Mouse (Mus musculus) kidney, postnatal 4 days (tissue): ENCODE results near the gene Xpnpep2.

Source experiments
- DNase-seq, 2 experiments: peaks; one replicate each; pipeline ENCODE4 v3.0.0; 2021; ENCODE audit warnings: mixed read lengths in 2 of 2

Gene Xpnpep2

GRCm38 (mm10) chrX:48108394-48109315 is at the start of gene Xpnpep2:
Gene Xpnpep2, plus strand, starts transcription at chrX:48108725.
- DNase-seq = peak; percentile 29 to 66

GRCm38 (mm10) chrX:48062481-48062880 is 46.0 kb upstream of the Xpnpep2 start:
- no peak for DNase-seq

GRCm38 (mm10) chrX:48064166-48064853 is 44.2 kb upstream of the Xpnpep2 start:
- DNase-seq = peak in 1 of 2 experiments; percentile 14

GRCm38 (mm10) chrX:48066891-48067290 is 41.6 kb upstream of the Xpnpep2 start:
- DNase-seq = no peak

GRCm38 (mm10) chrX:48071961-48072360 is 36.6 kb upstream of the Xpnpep2 start:
- DNase-seq = no peak

GRCm38 (mm10) chrX:48072401-48072800 is 36.1 kb upstream of the Xpnpep2 start:
- DNase-seq = no peak

- DNase-seq = peak in 1 of 2 experiments; percentile 15
These were observed 33.8 kb upstream of the Xpnpep2 start for GRCm38 (mm10) chrX:48074691-48075090.

- no peak for DNase-seq
These were observed 31.6 kb upstream of the Xpnpep2 start for GRCm38 (mm10) chrX:48076806-48077425.

- DNase-seq = no peak
These were observed 26.2 kb upstream of the Xpnpep2 start for GRCm38 (mm10) chrX:48082364-48082763.

GRCm38 (mm10) chrX:48092129-48092528 is 16.4 kb upstream of the Xpnpep2 start:
- DNase-seq = no peak

GRCm38 (mm10) chrX:48093555-48093954 is 15.0 kb upstream of the Xpnpep2 start:
- peak; percentile 31 to 41 for DNase-seq

- peak; percentile 50 to 54 for DNase-seq
These were observed 13.9 kb upstream of the Xpnpep2 start for GRCm38 (mm10) chrX:48094658-48095057.

GRCm38 (mm10) chrX:48096580-48096979 is 11.9 kb upstream of the Xpnpep2 start:
- DNase-seq = no peak

GRCm38 (mm10) chrX:48098470-48099129 is 9.9 kb upstream of the Xpnpep2 start:
- DNase-seq = no peak

GRCm38 (mm10) chrX:48099871-48100270 is 8.7 kb upstream of the Xpnpep2 start:
- peak; percentile 61 to 66 for DNase-seq

GRCm38 (mm10) chrX:48103256-48103655 is 5.3 kb upstream of the Xpnpep2 start:
- DNase-seq = no peak

- DNase-seq = no peak
These were observed 3.6 kb upstream of the Xpnpep2 start for GRCm38 (mm10) chrX:48104736-48105441.

- DNase-seq = no peak
These were observed 2.3 kb upstream of the Xpnpep2 start for GRCm38 (mm10) chrX:48106226-48106625.

- no peak for DNase-seq
These were observed 761 bp downstream of the Xpnpep2 start for GRCm38 (mm10) chrX:48109316-48109655.

- DNase-seq = no peak
These were observed 10.8 kb downstream of the Xpnpep2 start for GRCm38 (mm10) chrX:48119294-48119693.

GRCm38 (mm10) chrX:48124132-48125071 is 15.9 kb downstream of the Xpnpep2 start:
- peak; percentile 79 to 80 for DNase-seq
